Mouse (Mus musculus) frontal cortex, adult 2 months (tissue): Measurements from ENCODE around the gene Stk10. TPM values are rescaled to one million over a fixed set of nuclear protein-coding genes. Genes with fewer than 3 reads are reported as not detected.
"Not testable (repeated sequence)": the region's sequence is repeated elsewhere in the genome, so short reads cannot be mapped to it uniquely, and the experiment has no call there.

Source experiments
- DNase-seq, 2 experiments: peaks; one replicate each; pipeline ENCODE4 v3.0.0; 2022; ENCODE audit warnings: low spot score in 1 of 2; ENCODE audit errors: extremely low spot score in 1 of 2
- polyA plus RNA-seq: library from polyadenylated mRNA; depleted of rRNA; stranded (reverse); fragments of >200 nt; gene quantifications from 2 replicates; pipeline ENCODE4 v1.2.3, GENCODE M21; 2012

The Stk10 gene
- polyA plus RNA-seq, 1 experiment: 4.2 TPM

DNA sequence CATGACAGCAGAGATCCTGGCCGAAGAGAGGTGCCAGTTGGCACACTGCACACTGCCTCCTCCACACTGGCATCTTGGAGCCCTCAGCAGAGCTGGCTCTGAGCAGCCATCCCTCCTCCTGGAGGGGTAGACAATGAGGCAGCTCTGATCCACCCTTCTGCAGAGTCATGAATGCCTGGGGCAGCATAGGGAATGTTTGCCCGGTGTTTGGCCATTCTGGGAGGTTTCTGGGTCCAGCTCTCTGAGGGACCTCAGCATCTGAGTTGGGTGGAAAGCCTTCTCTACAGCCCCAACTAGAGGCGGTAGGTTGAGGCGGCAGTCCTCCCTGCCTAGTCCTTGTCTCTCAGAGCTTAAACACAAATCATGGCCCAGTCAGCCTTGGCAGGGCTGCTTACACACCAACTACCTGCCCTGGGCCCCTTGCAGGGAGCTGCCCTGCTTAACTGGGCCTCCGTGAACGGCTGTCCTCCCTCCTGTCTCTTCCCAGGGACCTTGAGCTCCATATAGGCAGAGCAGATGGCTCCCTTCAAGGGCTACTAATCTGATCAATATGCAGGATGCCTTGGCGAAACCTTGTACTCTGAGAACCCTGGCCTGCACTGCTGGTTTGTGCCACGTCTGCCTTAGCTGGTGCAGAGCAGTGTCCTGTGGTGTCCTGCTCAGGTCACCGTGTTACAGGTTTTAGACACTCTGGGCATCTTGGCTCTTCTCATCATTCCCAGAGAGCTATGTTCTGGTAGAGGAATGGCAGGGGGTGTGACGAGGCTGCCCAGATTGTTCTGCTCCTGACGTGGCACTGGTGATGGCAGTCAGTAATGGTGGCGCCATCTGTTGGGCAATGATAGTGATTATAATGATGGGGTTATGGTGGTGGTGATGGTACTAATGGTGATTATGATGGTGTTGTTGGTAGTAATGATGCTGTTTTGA lies 59.1 kb downstream of the Stk10 start:
- DNase-seq: peak in 1 of 2 experiments; percentile 25

DNA sequence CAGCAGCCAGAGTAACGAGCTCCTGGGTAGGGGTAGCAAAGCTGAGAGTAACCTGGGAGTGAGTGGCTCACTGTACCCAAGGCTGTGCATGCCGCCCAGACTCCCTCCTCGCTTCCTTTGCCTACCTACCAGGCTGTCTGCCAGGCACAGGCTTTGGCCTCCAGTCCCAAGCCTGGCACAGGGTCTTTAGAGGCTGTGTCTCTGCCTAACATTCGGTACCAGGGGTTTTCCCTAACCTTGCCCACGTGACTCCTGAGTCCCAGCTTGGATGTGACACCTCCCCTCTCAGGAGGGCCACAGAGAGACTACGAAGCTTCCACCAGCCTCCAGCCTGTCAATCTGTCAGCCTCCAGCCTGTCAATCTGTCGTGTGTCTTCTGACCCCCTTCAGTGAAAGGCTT lies 60.0 kb downstream of the Stk10 start:
- no peak for DNase-seq

DNA sequence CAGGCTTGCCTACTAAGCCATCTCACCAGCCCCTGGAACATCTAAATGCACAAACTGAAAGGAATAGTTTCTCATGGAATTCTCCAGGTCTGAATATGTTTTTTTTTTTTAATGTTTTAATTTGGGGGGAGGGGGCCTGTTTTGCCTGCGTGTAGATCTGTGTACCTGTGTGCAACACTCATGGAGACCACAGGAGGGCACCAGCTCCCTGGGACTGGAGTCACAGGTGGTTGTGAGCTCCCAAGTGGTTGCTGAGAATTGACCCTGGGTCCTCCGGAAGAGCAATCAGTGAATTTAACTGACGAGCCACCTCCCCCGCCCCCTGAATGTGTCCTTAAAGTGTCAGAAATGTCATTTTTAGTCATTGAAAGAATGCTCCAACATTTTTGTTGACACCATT lies 61.0 kb downstream of the Stk10 start:
- no peak for DNase-seq

GRCm38 (mm10) chr11:32600371-32600770 lies 67.3 kb downstream of the Stk10 start:
- DNase-seq: no peak

DNA sequence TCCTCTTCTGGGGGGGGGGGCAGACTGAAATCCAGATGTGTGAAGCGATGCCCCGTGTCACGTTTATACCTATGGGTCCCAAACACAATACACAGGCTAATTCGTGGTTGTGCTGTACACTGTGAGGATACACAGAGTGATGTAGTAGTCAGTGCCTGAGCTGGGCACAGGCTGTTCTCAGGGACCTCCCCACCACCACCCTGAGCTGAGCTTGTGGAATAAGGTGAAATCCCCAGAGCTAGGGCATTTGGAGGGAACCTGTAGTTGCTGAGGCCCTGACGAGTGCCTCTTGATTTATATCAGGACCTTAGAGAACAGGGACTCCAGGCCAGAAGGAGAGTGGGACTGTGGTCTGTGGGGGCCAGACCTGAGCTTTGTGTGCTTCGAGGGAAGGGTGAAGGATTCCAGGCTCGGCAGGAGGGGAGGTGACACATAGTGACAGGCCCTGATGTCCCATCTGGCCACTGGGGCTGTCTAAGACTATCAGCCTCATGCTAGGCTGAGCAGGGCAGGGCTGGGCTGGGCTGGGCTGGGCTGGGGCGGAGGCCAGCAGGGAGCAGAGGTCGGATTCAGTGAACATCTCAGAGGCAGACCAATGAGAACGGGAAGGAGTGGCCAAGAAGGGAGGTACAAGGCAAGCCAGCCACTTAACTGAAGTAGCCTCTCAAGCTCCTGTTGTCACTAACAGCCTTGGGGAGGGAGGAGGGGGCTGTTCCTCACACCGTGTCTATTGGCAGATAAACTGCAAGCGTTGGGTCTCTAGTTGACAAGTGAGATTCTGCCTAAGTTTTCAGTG lies 68.6 kb downstream of the Stk10 start:
- DNase-seq: no peak

DNA sequence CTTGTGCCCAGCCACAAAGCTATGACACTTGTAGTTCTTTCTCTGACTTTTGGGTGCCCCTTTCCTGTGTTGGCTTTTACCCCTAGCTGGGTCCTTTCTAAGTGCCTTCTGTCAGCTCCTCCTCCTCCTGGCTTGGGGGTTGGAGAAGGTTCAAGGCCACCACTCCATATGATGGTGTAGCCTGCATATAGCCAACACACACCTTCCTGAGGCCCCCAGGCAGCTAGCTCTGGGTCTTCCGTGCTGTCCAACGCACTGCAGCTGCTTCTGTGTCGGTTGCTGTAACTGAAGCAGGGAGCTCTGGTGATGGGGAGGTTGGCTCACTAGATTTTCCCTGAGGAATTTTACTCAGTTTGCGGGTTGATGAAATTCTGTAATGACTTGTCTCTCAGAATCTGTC lies 71.6 kb downstream of the Stk10 start:
- DNase-seq: no peak

DNA sequence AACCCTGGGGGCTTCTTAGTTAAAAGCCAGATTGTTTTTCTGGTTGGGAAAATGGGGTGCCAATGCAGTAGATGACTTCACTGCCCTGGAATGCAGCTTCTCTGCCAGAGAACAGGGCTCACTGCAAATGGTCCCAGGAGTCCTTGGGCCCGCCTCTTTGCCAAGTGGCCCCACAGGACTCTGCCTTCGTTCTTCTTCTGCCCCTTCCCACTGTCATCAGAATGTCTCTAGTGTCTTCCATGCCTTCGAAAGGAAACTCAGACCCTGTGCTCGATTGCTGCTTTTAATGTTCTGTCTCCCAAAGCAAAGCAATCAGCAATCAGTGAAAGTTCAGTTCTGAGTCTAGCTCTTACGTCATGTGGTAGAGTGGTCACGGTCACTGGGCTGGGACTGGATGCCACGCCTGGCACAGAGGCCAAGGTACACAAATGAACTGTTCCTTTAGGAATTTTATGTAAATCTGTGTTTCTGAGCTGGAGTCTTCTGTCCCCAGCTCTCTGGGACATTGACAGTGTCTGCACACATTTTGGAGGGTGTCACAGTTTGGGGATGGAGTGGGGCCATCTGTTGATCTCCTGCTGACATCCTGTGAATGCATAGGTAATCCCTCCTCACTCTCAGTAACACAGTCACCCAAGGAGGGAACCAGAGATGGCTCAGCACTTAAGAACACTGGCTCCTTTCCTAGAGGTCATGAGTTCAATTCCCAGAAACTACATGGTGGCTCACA lies 72.2 kb downstream of the Stk10 start:
- DNase-seq: no peak

DNA sequence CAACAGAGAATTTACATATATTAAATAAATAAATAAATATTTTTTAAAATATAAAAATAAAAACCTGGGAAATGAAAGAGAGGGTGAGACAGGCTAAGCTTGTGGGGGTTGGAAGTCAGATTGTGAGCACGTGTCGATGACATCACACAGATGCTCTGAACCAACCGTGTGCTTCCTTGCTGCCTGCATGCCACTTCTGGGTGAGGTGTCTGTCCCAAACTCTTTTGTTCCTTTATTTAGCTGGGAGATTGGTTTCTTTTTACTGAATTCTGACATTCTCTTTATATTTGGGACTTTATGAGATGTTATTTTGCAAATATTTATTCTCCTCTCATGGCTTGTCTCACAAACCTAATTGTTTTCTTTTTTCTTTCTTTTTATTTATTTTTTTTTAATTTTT lies 72.8 kb downstream of the Stk10 start:
- no peak for DNase-seq

GRCm38 (mm10) chr11:32607319-32607718 lies 74.2 kb downstream of the Stk10 start:
- DNase-seq: no peak

DNA sequence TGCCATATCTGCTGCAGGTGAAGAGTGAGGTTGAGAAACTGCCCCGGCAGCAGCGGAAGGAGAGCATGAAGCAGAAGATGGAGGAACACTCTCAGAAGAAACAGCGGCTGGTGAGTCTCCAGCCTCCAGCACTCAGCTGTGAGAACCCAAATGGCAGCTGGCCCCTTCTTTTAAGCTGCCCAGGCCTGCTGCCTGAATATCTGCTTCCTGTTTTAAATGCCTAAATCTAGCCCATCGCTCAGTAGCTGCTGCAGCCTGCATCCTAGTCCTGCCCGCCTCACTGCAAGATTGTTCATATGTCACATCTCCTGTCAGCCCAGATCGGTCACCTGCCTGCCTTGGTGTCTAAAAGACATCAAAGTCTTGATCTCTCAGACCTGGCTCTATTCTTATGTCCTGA lies 77.5 kb downstream of the Stk10 start:
- no peak for DNase-seq

DNA sequence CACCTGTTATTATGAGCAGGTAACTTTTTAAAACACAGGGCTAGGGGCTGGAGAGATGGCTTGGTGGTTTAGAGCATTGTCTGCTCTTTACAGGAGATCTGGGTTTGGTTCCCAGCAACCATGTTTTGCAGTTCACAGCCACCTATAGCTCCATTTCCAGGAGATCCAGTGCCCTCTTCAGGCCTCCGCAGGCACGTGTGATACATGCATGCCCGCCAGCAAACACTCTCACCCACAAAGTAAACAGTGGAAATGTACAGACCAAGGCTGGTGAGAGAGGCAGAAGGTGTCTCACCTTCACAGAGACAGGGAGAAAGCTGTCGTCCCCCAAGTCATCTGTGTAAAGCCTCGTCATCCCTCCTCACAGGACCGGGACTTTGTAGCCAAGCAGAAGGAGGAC lies 79.2 kb downstream of the Stk10 start:
- DNase-seq: no peak

- DNase-seq: no peak
Measured at GRCm38 (mm10) chr11:32614463-32614862, 81.4 kb downstream of the Stk10 start.

- no peak for DNase-seq
Measured at GRCm38 (mm10) chr11:32615561-32615960, 82.5 kb downstream of the Stk10 start.

- DNase-seq: no peak
Measured at GRCm38 (mm10) chr11:32616091-32616490, 83.0 kb downstream of the Stk10 start.

GRCm38 (mm10) chr11:32618036-32618435 lies 84.9 kb downstream of the Stk10 start:
- no peak for DNase-seq

DNA sequence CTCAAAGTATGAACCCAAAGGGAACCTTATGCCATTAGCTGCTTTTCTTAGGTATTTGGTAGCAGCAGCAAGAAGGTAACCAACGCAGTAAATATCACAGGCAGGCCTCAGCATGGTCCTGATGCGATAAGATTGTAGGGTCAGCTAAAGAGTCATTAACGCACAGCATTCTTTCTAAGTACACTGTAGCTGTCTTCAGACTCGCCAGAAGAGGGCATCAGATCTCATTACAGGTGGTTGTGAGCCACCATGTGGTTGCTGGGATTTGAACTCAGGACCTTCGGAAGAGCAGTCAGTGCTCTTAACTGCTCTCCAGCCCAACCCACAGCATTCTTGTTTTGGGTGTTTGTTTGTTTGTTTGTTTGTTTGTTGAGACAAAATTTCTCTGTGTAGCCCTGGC lies 85.5 kb downstream of the Stk10 start:
- DNase-seq: not testable (repeated sequence)

- no peak for DNase-seq
Measured at GRCm38 (mm10) chr11:32619257-32619816, 86.2 kb downstream of the Stk10 start.

DNA sequence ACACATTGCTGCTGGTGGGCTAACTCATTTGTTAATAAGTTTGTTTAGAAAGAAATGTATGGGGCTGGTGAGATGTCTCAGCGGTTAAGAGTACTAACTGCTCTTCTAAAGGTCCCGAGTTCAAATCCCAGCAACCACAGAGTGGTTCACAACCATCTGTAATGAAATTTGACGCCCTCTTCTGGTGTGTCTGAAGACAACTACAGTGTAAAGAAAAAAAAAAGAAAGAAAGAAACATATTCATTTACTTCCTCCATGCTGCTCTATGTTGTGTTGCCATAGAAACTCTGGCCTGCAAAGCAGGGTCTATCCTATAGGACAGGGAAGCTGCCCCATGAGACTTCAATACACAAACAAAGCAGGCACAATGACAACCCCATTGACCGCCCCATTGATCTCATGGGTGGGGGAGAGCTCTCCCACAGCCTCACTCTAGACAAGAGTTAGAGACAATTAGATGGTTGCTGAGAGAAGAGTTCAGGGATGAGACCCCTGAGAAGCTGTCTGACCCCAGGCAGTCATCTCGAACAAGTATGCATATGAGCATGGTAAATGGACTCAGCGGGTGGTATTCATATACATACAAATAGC lies 86.9 kb downstream of the Stk10 start:
- DNase-seq: no peak

GRCm38 (mm10) chr11:32621831-32622478 lies 88.8 kb downstream of the Stk10 start:
- no peak for DNase-seq
